Mouse (Mus musculus) intestine, embryonic 14.5 days (tissue): Measurements from ENCODE around the gene Tab1. TPM values are rescaled to one million over a fixed set of nuclear protein-coding genes. Genes with fewer than 3 reads are reported as not detected.

ENCODE experiments used
- ATAC-seq: fragments of 200-750 bp; cut with Nextera tagmentation; replicated peaks from 2 replicates; pipeline ENCODE4 v1.8.0; 2017; ENCODE audit warnings: low read depth, moderate number of reproducible peaks, moderate TSS enrichment, moderate library complexity; ENCODE audit not compliant: low FRiP score, low TSS enrichment
- DNase-seq: peaks from one replicate; pipeline ENCODE4 v3.0.0-alpha.2; 2018; ENCODE audit warnings: low spot score
- H3K27ac ChIP-seq: fragments of 300-500 bp; sonication (generic); 2 replicates; pipeline ENCODE4 v1.5.1; 2014; ENCODE audit warnings: low read depth, mild to moderate bottlenecking, control low read depth
- H3K27me3 ChIP-seq: fragments of 300-500 bp; sonication (generic); replicated peaks from 2 replicates; pipeline ENCODE4 v1.6.1; 2014; ENCODE audit warnings: low read length, control low read depth; ENCODE audit not compliant: control insufficient read depth, insufficient read depth
- H3K36me3 ChIP-seq: fragments of 300-500 bp; sonication (generic); 2 replicates; pipeline ENCODE4 v1.6.1; 2014; ENCODE audit warnings: low read length, control low read depth; ENCODE audit not compliant: control insufficient read depth, insufficient read depth
- H3K4me1 ChIP-seq: fragments of 300-500 bp; sonication (generic); replicated peaks from 2 replicates; pipeline ENCODE4 v1.6.1; 2014; ENCODE audit warnings: low read length, control low read depth, mixed read lengths; ENCODE audit not compliant: control insufficient read depth, insufficient read depth
- H3K4me2 ChIP-seq: fragments of 300-500 bp; sonication (generic); 2 replicates; pipeline ENCODE4 v1.6.1; 2014; ENCODE audit warnings: low read length
- H3K4me3 ChIP-seq: fragments of 300-500 bp; sonication (generic); 2 replicates; pipeline ENCODE4 v1.5.1; 2014; ENCODE audit warnings: low read depth, low read length, control low read depth, mixed read lengths
- H3K9ac ChIP-seq: fragments of 300-500 bp; sonication (generic); 2 replicates; pipeline ENCODE4 v1.6.1; 2014; ENCODE audit warnings: mild to moderate bottlenecking, low read length
- H3K9me3 ChIP-seq: fragments of 300-500 bp; sonication (generic); 2 replicates; pipeline ENCODE4 v1.6.1; 2016; ENCODE audit warnings: low read length, control low read depth; ENCODE audit not compliant: control insufficient read depth
- WGBS: fragments of 180-500 bp; shearing (Covaris S2); extraction: QIAGEN DNeasy Blood & Tissue Kit; methylation state at CpG from one replicate; pipeline ENCODE4 v1.1.7; 2014; 5-methylcytosine and 5-hydroxymethylcytosine counted together
- polyA plus RNA-seq: library from polyadenylated mRNA; unstranded; fragments of >200 nt; fragmentation: Nextera tagmentation; extraction: Ambion mirVana; gene quantifications from 2 replicates; pipeline ENCODE4 v1.2.1, GENCODE M21; 2014

The Tab1 gene
- polyA plus RNA-seq, 1 experiment from 2014 or later = 37.5 TPM

- DNase-seq (no peak), ATAC-seq (no peak)
- Histone ChIP-seq H3K27me3 (no peaks in the 10 kb centered on the region), H3K4me1 (peaks cover 19% of the 10 kb centered on the region), H3K4me2 (peak overlapping the region; percentile 18), H3K9ac (no peak overlapping the region), H3K4me3 (no peak overlapping the region), H3K36me3 (no peaks in the 10 kb centered on the region), H3K9me3 (peaks cover 2% of the 10 kb centered on the region; the same call in 1 of the 2 replicates), H3K27ac (peak overlapping the region; percentile 77)
- 65% methylated on average over 7 of the region's 7 CpGs for WGBS
Measured at GRCm38 (mm10) chr15:80192847-80193246, 59.9 kb downstream of the Tab1 start.

DNA sequence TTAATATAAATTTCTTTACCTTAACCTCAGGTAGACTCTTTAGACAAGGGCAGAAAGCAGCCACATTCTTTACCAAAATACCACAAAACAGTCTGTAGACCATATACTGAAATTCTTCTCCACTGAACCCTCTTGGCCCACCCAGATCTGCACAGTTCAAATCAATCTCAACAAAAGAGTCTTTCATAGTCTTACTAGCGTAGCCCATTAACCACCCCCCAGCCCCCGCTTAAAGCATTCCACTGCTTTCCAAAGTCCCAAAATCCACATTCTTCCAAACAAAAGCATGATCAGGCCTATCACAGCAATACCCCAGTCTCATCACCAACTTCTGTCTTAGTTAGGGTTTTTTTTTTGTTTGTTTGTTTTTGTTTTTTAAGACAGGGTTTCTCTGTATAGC, 66.6 kb downstream of the Tab1 start:
- peaks cover 3% of the 10 kb centered on the region; the same call in 1 of the 2 replicates for H3K9me3 ChIP-seq
- H3K27ac ChIP-seq = no peak overlapping the region
- no peak overlapping the region for H3K4me2 ChIP-seq
- WGBS = 77% methylated on average over 2 of the region's 2 CpGs
- no peaks in the 10 kb centered on the region for H3K36me3 ChIP-seq
- no peak overlapping the region for H3K9ac ChIP-seq
- no peaks in the 10 kb centered on the region for H3K27me3 ChIP-seq
- H3K4me3 ChIP-seq = no peak overlapping the region
- ATAC-seq (no peak), DNase-seq (no peak)
- no peaks in the 10 kb centered on the region for H3K4me1 ChIP-seq

DNA sequence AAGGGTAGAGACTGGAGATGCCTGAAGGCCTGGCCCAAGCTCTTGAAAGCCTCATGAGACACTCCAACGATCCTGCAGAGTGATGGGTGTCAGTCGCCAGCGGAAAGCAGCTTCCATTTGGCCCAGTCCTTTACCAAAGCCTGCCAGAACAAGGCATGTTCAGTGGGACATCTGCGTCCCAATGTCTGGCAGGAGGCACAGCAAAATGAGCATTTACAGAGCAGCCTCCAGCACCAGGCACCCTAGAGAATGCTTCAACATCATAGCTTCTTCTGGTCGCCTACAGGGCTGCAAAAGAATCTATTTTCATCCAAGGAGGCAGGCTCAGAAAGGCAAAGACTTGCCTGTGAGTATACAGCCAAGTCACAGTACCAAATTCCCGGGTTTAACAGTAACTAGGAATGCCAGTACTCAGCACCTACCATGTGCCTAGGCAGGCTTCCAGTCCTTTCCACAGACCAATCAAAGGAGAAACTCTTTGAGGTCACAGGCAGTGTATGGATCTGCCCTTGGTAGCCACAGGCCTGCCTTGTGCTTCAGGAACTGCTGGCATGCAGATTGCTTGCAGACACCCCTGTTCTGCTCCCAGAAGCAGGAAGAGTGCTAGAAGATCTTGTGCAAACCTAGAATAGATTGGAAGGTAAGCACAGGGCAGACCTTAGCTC, 69.3 kb downstream of the Tab1 start:
- no peaks in the 10 kb centered on the region for H3K27me3 ChIP-seq
- DNase-seq (no peak), ATAC-seq (no peak)
- 85% methylated on average over 6 of the region's 6 CpGs for WGBS
- H3K9me3 ChIP-seq = peaks cover 3% of the 10 kb centered on the region; the same call in 1 of the 2 replicates
- H3K9ac ChIP-seq = no peak overlapping the region
- H3K27ac ChIP-seq = no peak overlapping the region
- H3K4me3 ChIP-seq = no peak overlapping the region
- H3K4me1 ChIP-seq = no peaks in the 10 kb centered on the region
- H3K4me2 ChIP-seq = no peak overlapping the region
- H3K36me3 ChIP-seq = no peaks in the 10 kb centered on the region

DNA sequence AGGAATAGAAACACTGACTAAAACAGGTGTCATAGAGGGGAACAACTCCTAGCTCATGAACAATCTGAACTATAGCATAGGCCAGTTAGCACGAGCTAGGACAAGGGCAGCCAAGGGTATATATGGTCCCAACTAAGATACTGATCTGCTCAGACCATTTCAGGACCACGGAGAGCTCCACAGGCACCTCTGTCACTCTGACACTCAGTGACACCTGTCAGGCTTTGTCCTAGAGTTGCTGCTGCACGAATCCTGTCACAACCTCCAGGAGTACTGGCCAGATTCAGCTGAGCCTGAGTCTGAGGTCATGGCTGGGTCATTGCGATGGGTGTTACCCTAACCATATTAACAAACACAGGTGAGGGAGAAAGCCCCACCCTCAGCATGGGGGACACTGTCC, 70.5 kb downstream of the Tab1 start:
- WGBS = 29% methylated on average over 4 of the region's 4 CpGs

GRCm38 (mm10) chr15:80206057-80206565, 73.2 kb downstream of the Tab1 start:
- Histone ChIP-seq H3K9me3 (no peaks in the 10 kb centered on the region), H3K4me2 (no peak overlapping the region), H3K9ac (no peak overlapping the region), H3K4me1 (no peaks in the 10 kb centered on the region), H3K27ac (no peak overlapping the region), H3K27me3 (no peaks in the 10 kb centered on the region), H3K36me3 (peaks cover 2% of the 10 kb centered on the region), H3K4me3 (no peak overlapping the region)
- ATAC-seq = no peak
- WGBS = 79% methylated on average over 3 of the region's 3 CpGs
- no peak for DNase-seq

More for the DNA sequence above, 70.5 kb downstream of the Tab1 start:
- no peak overlapping the region for H3K4me2 ChIP-seq
- H3K4me1 ChIP-seq = no peaks in the 10 kb centered on the region
- H3K9me3 ChIP-seq = no peaks in the 10 kb centered on the region; the same call in 1 of the 2 replicates
- no peak overlapping the region for H3K9ac ChIP-seq
- DNase-seq = peak; percentile 66
- ATAC-seq = no peak
- H3K4me3 ChIP-seq = no peak overlapping the region
- H3K27ac ChIP-seq = no peak overlapping the region
- H3K27me3 ChIP-seq = no peaks in the 10 kb centered on the region
- H3K36me3 ChIP-seq = no peaks in the 10 kb centered on the region

GRCm38 (mm10) chr15:80208446-80208845, 75.5 kb downstream of the Tab1 start:
- WGBS = 56% methylated on average over 4 of the region's 4 CpGs
- H3K4me1 ChIP-seq = no peaks in the 10 kb centered on the region
- H3K4me3 ChIP-seq = no peak overlapping the region
- no peak for DNase-seq
- H3K27me3 ChIP-seq = no peaks in the 10 kb centered on the region
- no peaks in the 10 kb centered on the region for H3K9me3 ChIP-seq
- no peak overlapping the region for H3K27ac ChIP-seq
- no peak for ATAC-seq
- H3K4me2 ChIP-seq = no peak overlapping the region
- H3K36me3 ChIP-seq = peaks cover 23% of the 10 kb centered on the region
- no peak overlapping the region for H3K9ac ChIP-seq

Other genes starting within 250 kb of the Tab1 start
- gene Apobec3, start 241.5 kb upstream of the Tab1 start, polyA plus RNA-seq = 11.3 and 12.5 TPM in 2 replicates
- gene Cbx7, start 162.0 kb upstream of the Tab1 start, polyA plus RNA-seq = 4.6 and 6.2 TPM in 2 replicates
- 6.6 and 8.1 TPM in 2 replicates for gene Pdgfb, start 118.2 kb upstream of the Tab1 start, polyA plus RNA-seq
- 20.7 and 24.3 TPM in 2 replicates for gene Syngr1, start 41.8 kb upstream of the Tab1 start, polyA plus RNA-seq
- gene Rpl3, start 41.3 kb upstream of the Tab1 start, polyA plus RNA-seq = 1,482 and 1,532 TPM in 2 replicates
- gene Mgat3, start 40.6 kb downstream of the Tab1 start, polyA plus RNA-seq = 10.5 and 11.1 TPM in 2 replicates
- gene Mief1, start 100.9 kb downstream of the Tab1 start, polyA plus RNA-seq = 32.0 and 38.8 TPM in 2 replicates
- gene AC140267.1, start 102.7 kb downstream of the Tab1 start, polyA plus RNA-seq = not detected in 2 replicates
- 125 and 136 TPM in 2 replicates for gene Atf4, start 122.1 kb downstream of the Tab1 start, polyA plus RNA-seq
- 67.2 and 69.6 TPM in 2 replicates for gene Rps19bp1, start 131.2 kb downstream of the Tab1 start, polyA plus RNA-seq
- gene Cacna1i, start 154.1 kb downstream of the Tab1 start, polyA plus RNA-seq = not detected in 2 replicates